Mouse (Mus musculus) embryonic fibroblast, embryonic 13.5 days (primary cell): ENCODE data around the gene Sox30.

Experiments
- CTCF ChIP-seq: IDR thresholded peaks from 2 replicates; pipeline ENCODE4 v1.5.1; 2011; ENCODE audit warnings: mild to moderate bottlenecking, control low read depth, low read length, moderate library complexity, borderline replicate concordance; ENCODE audit not compliant: insufficient read depth
- POLR2A ChIP-seq: IDR thresholded peaks from 2 replicates; pipeline ENCODE4 v1.6.1; 2011; ENCODE audit warnings: low read depth, mild to moderate bottlenecking, control low read depth, low read length, moderate library complexity

GRCm38 (mm10) chr11:45973635-45974034 is 6.5 kb upstream of the Sox30 start:
- TF ChIP-seq POLR2A (no peak), CTCF (no peak)
